Mouse (Mus musculus): Measurements from ENCODE around the gene Lin28a. TPM values are rescaled to one million over a fixed set of nuclear protein-coding genes. Genes with fewer than 3 reads are reported as not detected.
A peak's percentile ranks its signal among the peaks of the same experiment; 100 is the strongest.
"Not testable (repeated sequence)": the region's sequence is repeated elsewhere in the genome, so short reads cannot be mapped to it uniquely, and the experiment has no call there.

Lin28a gene
- total RNA-seq, 2 experiments from 2014 or later, result not detected

DNA sequence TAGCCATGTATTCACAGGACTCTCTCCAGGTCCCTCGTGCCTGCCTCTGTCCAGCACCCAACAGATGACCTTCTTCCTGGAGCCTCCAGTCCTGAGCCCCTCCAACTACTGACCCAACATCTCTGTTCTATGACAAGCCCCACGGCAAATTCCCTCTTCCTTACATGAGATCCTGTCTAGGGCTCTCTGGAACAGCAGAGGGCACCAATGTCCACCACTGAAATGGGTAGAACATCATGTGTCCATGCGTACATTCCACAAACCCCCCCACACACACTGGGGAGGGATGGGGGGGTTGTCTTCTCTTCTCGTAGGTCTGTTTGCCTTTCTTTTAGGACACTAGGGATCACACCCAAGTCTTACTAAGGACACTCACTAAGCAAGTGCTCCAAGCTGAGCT is 28.6 kb downstream of the Lin28a start:
- DNase-seq (ENCODE audit: low spot score in 2 of 2), result no peak
- intact Hi-C loops (cut with DNase I), result no loop called here

GRCm38 (mm10) chr4:133988289-133988688 is 30.4 kb downstream of the Lin28a start:
- DNase-seq (ENCODE audit: low spot score in 2 of 2); intact Hi-C loops (cut with DNase I): not testable (repeated sequence)

- DNase-seq (ENCODE audit: low spot score in 2 of 2), result no peak
- intact Hi-C loops (cut with DNase I), result no loop called here
Observed at GRCm38 (mm10) chr4:133982936-133983335, 35.7 kb downstream of the Lin28a start.

DNA sequence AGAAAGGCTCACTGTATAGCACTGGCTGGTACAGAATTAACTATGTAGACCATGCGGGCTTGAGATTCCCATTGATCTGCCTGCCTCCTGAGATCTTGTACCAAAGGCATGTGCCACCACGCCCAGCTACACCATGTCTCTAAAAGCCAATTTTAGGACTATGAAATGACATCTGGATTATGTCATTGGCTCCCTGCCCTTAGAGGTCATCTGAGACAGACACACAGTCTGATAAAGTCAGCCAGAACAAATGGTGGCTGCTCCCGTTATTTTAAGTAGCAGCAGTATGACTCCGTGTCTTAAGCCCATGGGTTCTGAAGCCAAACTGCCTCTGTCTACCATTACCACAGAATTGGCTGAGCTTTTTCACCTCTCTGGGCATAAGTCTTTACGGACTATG is 38.1 kb downstream of the Lin28a start:
- intact Hi-C loops (cut with DNase I), result no loop called here
- no peak for DNase-seq (ENCODE audit: low spot score in 2 of 2)

DNA sequence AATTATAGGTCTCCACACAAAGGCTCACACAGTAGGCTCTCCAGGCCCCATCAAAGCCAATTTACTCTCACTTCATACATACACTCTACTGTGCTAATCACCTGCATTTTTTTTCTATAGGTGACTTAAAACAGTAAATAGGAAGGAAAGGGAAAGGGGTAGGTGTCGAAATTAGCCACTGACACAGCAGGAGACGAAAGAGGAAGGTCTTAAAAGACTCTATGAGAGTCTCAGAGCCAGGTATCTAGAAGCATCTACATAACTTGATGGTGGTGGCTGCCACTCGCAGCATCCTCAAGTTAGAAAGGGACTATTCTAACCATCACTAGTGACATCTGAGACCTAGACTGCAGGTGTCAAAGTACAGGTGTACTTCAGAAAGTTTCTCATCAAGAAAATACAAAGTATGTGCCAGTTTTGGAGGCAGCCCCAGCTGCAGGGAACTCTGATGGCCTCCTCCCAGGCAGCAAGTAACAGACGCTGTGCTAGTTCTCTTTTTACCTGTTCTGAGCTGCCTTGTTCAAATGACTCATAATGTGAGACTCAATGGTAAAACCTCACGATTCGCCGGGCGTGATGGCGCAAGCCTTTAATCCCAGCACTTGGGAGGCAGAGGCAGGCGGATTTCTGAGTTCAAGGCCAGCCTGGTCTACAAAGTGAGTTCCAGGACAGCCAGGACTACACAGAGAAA is 40.5 kb downstream of the Lin28a start:
- intact Hi-C loops (cut with DNase I), result no loop called here
- no peak for DNase-seq (ENCODE audit: low spot score in 2 of 2)

DNA sequence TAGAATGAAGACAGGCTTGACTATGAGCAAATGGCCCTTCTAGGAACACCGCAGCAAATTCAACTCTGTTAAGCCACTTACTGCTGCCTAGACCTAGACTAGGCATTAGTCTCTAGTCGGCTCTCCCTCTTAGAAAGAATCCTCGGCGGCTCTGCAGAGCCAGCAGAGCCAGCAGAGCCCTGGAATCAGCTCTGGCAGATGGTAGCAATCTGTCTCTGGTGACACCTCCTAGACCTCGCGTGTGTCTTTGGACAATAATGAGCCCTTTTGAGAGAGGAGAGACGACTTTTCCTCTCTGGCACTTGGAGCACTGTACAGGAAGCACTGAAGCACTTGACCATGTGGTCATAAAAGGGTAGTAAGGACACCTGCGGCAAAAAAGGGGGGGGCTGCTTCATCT is 46.9 kb downstream of the Lin28a start:
- intact Hi-C loops (cut with DNase I), result no loop called here
- no peak for DNase-seq (ENCODE audit: low spot score in 2 of 2)

- no peak for DNase-seq (ENCODE audit: low spot score in 2 of 2)
- intact Hi-C loops (cut with DNase I), result no loop called here
Observed at GRCm38 (mm10) chr4:133970876-133971275, 47.8 kb downstream of the Lin28a start.

DNA sequence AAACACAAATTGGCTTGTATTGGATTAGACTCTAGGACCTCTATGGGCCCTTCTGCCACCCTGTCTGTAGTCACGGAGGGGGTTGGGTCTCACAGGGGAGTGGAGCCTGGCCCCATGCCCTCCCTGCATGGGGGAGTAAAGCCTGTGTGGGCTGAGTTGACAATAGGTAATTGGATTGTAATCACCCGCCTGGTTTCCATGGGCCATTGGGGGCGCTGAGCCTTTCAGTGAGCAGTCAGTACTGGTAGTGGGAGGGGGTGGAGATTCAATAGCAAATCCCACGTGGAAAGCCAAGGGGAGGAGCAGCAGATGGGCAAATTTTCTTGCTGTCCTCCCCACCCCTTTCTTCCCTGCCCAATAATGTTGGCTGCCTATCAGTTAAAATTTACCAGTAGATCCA is 48.4 kb downstream of the Lin28a start:
- no peak for DNase-seq (ENCODE audit: low spot score in 2 of 2)
- intact Hi-C loops (cut with DNase I), result no loop called here

GRCm38 (mm10) chr4:133969114-133969770 is 49.4 kb downstream of the Lin28a start:
- no peak for DNase-seq (ENCODE audit: low spot score in 2 of 2)
- intact Hi-C loops (cut with DNase I), result no loop called here

- intact Hi-C loops (cut with DNase I), result no loop called here
- peak; percentile 46 to 49 for DNase-seq (ENCODE audit: low spot score in 2 of 2)
Observed at GRCm38 (mm10) chr4:133968150-133968921, 50.3 kb downstream of the Lin28a start, which contains the start of gene Hmgn2. TSS of gene Hmgn2 (minus strand) at chr4:133968650.

DNA sequence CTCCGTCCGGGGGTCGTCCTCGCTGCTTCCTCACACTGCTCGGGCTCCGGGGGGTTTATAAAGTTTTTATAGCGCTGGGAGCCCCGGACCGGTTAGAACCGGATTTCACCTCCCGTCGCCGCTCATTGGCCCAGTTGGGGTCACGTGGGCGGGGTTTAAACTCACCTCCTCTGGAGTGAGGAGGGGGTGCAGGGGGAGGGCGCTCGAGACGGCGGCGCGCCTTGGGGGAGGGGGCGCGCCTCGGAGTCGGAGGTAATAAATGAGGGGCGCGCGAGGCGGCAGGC is 50.8 kb downstream of the Lin28a start:
- peak; percentile 88 to 89 for DNase-seq (ENCODE audit: low spot score in 2 of 2)
- intact Hi-C loops (cut with DNase I), result loop anchor here (2.0 kb wide), 1 partner anchor 57 kb away; no protein-coding TSS in a partner anchor

- intact Hi-C loops (cut with DNase I), result loop anchor here (2.0 kb wide), 1 partner anchor 57 kb away; no protein-coding TSS in a partner anchor
- DNase-seq (ENCODE audit: low spot score in 2 of 2), result peak; percentile 97 to 99
Observed at GRCm38 (mm10) chr4:133967138-133967865, 51.3 kb downstream of the Lin28a start.

- intact Hi-C loops (cut with DNase I), result loop anchor here (2.0 kb wide), 1 partner anchor 56 kb away; no protein-coding TSS in a partner anchor
- no peak for DNase-seq (ENCODE audit: low spot score in 2 of 2)
Observed at GRCm38 (mm10) chr4:133966271-133966940, 52.2 kb downstream of the Lin28a start.

DNA sequence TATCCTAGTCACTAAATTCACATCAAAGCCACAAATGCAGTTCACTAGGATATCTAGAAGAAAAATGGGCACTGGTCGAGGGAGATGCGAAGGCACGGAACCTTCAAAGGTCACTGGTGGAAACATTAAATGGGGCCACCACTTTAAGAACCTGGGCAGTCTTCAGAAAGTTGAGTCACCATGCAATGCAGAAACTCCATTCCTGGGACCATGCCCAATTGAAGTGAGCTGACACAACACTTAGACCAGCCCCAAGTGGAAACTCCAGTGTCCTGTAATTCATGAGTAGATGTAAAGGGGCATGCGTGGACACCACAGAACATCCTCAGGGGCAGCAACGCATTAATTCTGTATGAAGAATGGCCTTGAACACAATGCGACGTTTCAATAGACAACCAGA is 56.1 kb downstream of the Lin28a start:
- intact Hi-C loops (cut with DNase I), result no loop called here
- DNase-seq (ENCODE audit: low spot score in 2 of 2), result no peak

GRCm38 (mm10) chr4:133958884-133959283 is 59.8 kb downstream of the Lin28a start:
- intact Hi-C loops (cut with DNase I), result no loop called here
- no peak for DNase-seq (ENCODE audit: low spot score in 2 of 2)

DNA sequence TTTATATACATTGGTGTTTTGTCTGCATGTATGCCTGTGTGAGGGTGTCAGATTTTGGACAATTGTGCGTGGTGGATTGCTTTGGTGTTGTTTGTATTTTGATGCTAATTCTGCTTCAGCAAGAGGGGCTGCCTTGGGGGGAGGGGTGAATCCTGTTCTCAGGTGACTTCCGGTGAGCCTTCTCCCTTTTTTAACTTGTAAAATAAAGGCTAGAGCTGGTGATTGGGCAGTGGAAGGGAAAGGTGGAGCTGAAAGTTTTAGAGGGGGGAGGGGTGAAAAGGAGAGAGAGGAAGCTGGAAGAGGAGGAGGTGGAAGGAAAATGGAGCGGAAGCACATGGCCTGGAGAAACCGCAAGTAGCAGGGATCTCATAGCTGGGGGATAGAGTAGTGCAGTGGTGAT is 62.3 kb downstream of the Lin28a start:
- intact Hi-C loops (cut with DNase I), result no loop called here
- DNase-seq (ENCODE audit: low spot score in 2 of 2), result no peak

All from left cerebral cortex, postnatal 36 days (tissue).